Mouse (Mus musculus) myocyte (in vitro differentiated cells): ENCODE results near the gene Gnas. TPM values are rescaled to one million over a fixed set of nuclear protein-coding genes. Genes with fewer than 3 reads are reported as not detected.

Experiments
- H3K27me3 ChIP-seq: one replicate; pipeline ENCODE4 v1.6.1; 2011; ENCODE audit not compliant: control insufficient read depth, insufficient read depth, insufficient read length
- H3K36me3 ChIP-seq: one replicate; pipeline ENCODE4 v1.6.1; 2011; ENCODE audit not compliant: control insufficient read depth, insufficient read depth
- H3K4me2 ChIP-seq: one replicate; pipeline ENCODE4 v1.6.1; 2011; ENCODE audit warnings: low read depth, control low read depth
- H3K4me3 ChIP-seq: one replicate; pipeline ENCODE4 v1.5.1; 2011; ENCODE audit warnings: mild to moderate bottlenecking, control low read depth, moderate library complexity
- H3K79me2 ChIP-seq: one replicate; pipeline ENCODE4 v1.6.1; 2011; ENCODE audit not compliant: control insufficient read depth, insufficient read depth
- H3ac ChIP-seq: one replicate; pipeline ENCODE4 v1.6.1; 2011; ENCODE audit not compliant: control insufficient read depth, insufficient read length
- CEBPB ChIP-seq: IDR thresholded peaks from 2 replicates; pipeline ENCODE4 v1.6.1; 2011; ENCODE audit warnings: mild to moderate bottlenecking, moderate library complexity; ENCODE audit not compliant: poor library complexity, insufficient read depth, severe bottlenecking
- E2F4 ChIP-seq: IDR thresholded peaks from one replicate; pipeline ENCODE4 v1.6.1; 2011; ENCODE audit warnings: mild to moderate bottlenecking, control low read depth, moderate library complexity; ENCODE audit not compliant: insufficient read depth
- MAX ChIP-seq: IDR thresholded peaks from one replicate; pipeline ENCODE4 v1.6.1; 2011; ENCODE audit warnings: low read depth, mild to moderate bottlenecking, control low read depth
- MYOD1 ChIP-seq, 3 experiments: IDR thresholded peaks; one replicate each; pipeline ENCODE4 v1.6.1; 2011; ENCODE audit warnings: control low read depth in 2 of 3, low read depth in 2 of 3, mild to moderate bottlenecking in 2 of 3, moderate library complexity in 1 of 3; ENCODE audit not compliant: insufficient read length in 2 of 3, control insufficient read depth in 1 of 3
- MYOG ChIP-seq, 3 experiments: IDR thresholded peaks; one replicate each; pipeline ENCODE4 v1.6.1; 2011; ENCODE audit warnings: control low read depth in 2 of 3, low read depth in 2 of 3, mild to moderate bottlenecking in 2 of 3; ENCODE audit not compliant: insufficient read length in 2 of 3, control insufficient read depth in 1 of 3, insufficient read depth in 1 of 3
- POLR2A ChIP-seq: IDR thresholded peaks from one replicate; pipeline ENCODE4 v1.6.1; 2011; ENCODE audit warnings: low read depth, mild to moderate bottlenecking, control low read depth, moderate library complexity; ENCODE audit not compliant: insufficient read length
- POLR2AphosphoS2 ChIP-seq: IDR thresholded peaks from one replicate; pipeline ENCODE4 v1.6.1; 2011; ENCODE audit warnings: low read depth, control low read depth; ENCODE audit not compliant: insufficient read length
- REST ChIP-seq: IDR thresholded peaks from one replicate; pipeline ENCODE4 v1.6.1; 2011; ENCODE audit warnings: mild to moderate bottlenecking, control low read depth, moderate library complexity; ENCODE audit not compliant: insufficient read depth, insufficient read length
- SRF ChIP-seq: IDR thresholded peaks from one replicate; pipeline ENCODE4 v1.6.1; 2011; ENCODE audit warnings: low read depth; ENCODE audit not compliant: control insufficient read depth, insufficient read length
- TCF12 ChIP-seq: IDR thresholded peaks from one replicate; pipeline ENCODE4 v1.6.1; 2011; ENCODE audit warnings: mild to moderate bottlenecking, control low read depth; ENCODE audit not compliant: poor library complexity, insufficient read depth, severe bottlenecking
- TCF3 ChIP-seq: IDR thresholded peaks from one replicate; pipeline ENCODE4 v1.6.1; 2011; ENCODE audit warnings: low read depth, control low read depth; ENCODE audit not compliant: insufficient read length
- USF1 ChIP-seq: IDR thresholded peaks from one replicate; pipeline ENCODE4 v1.6.1; 2011; ENCODE audit warnings: low read depth, mild to moderate bottlenecking, control low read depth, moderate library complexity
- polyA plus RNA-seq: library from polyadenylated mRNA; unstranded; fragments of >200 nt; fragmentation: generic; extraction: Trizol; gene quantifications from one replicate; pipeline ENCODE4 v1.2.1, GENCODE M21; 2012; ENCODE audit warnings: missing spikeins

The Gnas gene
- polyA plus RNA-seq, 1 experiment: 1,706 TPM

GRCm38 (mm10) chr2:174316661-174317060 is 32.5 kb downstream of the Gnas start:
- Histone ChIP-seq H3K4me2 (no peak overlapping the region), H3ac (no peak overlapping the region), H3K4me3 (no peak overlapping the region), H3K27me3 (no peaks in the 10 kb centered on the region), H3K79me2 (no peaks in the 10 kb centered on the region), H3K36me3 (no peaks in the 10 kb centered on the region)
- TF ChIP-seq TCF12: no peak
- no peak for TF ChIP-seq SRF

GRCm38 (mm10) chr2:174325989-174326388 is 41.9 kb downstream of the Gnas start:
- H3ac ChIP-seq: no peak overlapping the region
- H3K4me2 ChIP-seq: peak overlapping the region; percentile 67
- no peaks in the 10 kb centered on the region for H3K27me3 ChIP-seq
- H3K4me3 ChIP-seq: peak overlapping the region; percentile 69
- peaks cover 9% of the 10 kb centered on the region for H3K79me2 ChIP-seq
- no peaks in the 10 kb centered on the region for H3K36me3 ChIP-seq
- TF ChIP-seq POLR2AphosphoS2 (no peak), MYOG (IDR thresholded peaks at IDR 0.05; ENCODE audit: control insufficient read depth in 1 of 3, insufficient read depth in 1 of 3, insufficient read length in 2 of 3, low read depth in 2 of 3) (no peak), USF1 (no peak), SRF (no peak), TCF3 (no peak), POLR2A (no peak), MYOD1 (IDR thresholded peaks at IDR 0.05; ENCODE audit: control insufficient read depth in 1 of 3, insufficient read length in 2 of 3, low read depth in 2 of 3) (no peak), REST (no peak), CEBPB (no peak), TCF12 (no peak), E2F4 (no peak), MAX (no peak)

GRCm38 (mm10) chr2:174326481-174326880 is 42.4 kb downstream of the Gnas start:
- H3K27me3 ChIP-seq: no peaks in the 10 kb centered on the region
- H3ac ChIP-seq: peak overlapping the region; percentile 99
- H3K36me3 ChIP-seq: no peaks in the 10 kb centered on the region
- TF ChIP-seq POLR2A: no peak
- TF ChIP-seq TCF12: no peak
- no peak for TF ChIP-seq POLR2AphosphoS2
- no peak for TF ChIP-seq TCF3
- TF ChIP-seq MYOD1 (IDR thresholded peaks at IDR 0.05; ENCODE audit: control insufficient read depth in 1 of 3, insufficient read length in 2 of 3, low read depth in 2 of 3): no peak
- no peak for TF ChIP-seq REST
- no peak for TF ChIP-seq USF1
- TF ChIP-seq CEBPB: no peak
- TF ChIP-seq MAX: no peak
- TF ChIP-seq E2F4: no peak
- TF ChIP-seq SRF: no peak
- no peak for TF ChIP-seq MYOG (IDR thresholded peaks at IDR 0.05; ENCODE audit: control insufficient read depth in 1 of 3, insufficient read depth in 1 of 3, insufficient read length in 2 of 3, low read depth in 2 of 3)
- peak overlapping the region; percentile 67 for H3K4me2 ChIP-seq
- H3K4me3 ChIP-seq: peak overlapping the region; percentile 69
- peaks cover 14% of the 10 kb centered on the region for H3K79me2 ChIP-seq

- Histone ChIP-seq H3K4me3 (peak overlapping the region; percentile 69), H3K79me2 (peaks cover 23% of the 10 kb centered on the region), H3K36me3 (no peaks in the 10 kb centered on the region), H3ac (peak overlapping the region; percentile 99), H3K4me2 (peak overlapping the region; percentile 81), H3K27me3 (no peaks in the 10 kb centered on the region)
- TF ChIP-seq USF1: no peak
- peak; percentile 80 for TF ChIP-seq SRF
- TF ChIP-seq MYOG (IDR thresholded peaks at IDR 0.05; ENCODE audit: control insufficient read depth in 1 of 3, insufficient read depth in 1 of 3, insufficient read length in 2 of 3, low read depth in 2 of 3): peak in 1 of 3 experiments; percentile 16
- peak; percentile 99 for TF ChIP-seq POLR2A
- TF ChIP-seq REST: no peak
- TF ChIP-seq MYOD1 (IDR thresholded peaks at IDR 0.05; ENCODE audit: control insufficient read depth in 1 of 3, insufficient read length in 2 of 3, low read depth in 2 of 3): peak in 1 of 3 experiments; percentile 3
- TF ChIP-seq MAX: peak; percentile 84
- TF ChIP-seq POLR2AphosphoS2: peak; percentile 97
- TF ChIP-seq TCF12: no peak
- TF ChIP-seq CEBPB: no peak
Measured at GRCm38 (mm10) chr2:174327295-174327981, 43.3 kb downstream of the Gnas start.

GRCm38 (mm10) chr2:174328358-174328905 is 44.3 kb downstream of the Gnas start:
- peaks cover 33% of the 10 kb centered on the region for H3K79me2 ChIP-seq
- H3K27me3 ChIP-seq: no peaks in the 10 kb centered on the region
- peak overlapping the region; percentile 69 for H3K4me3 ChIP-seq
- no peak for TF ChIP-seq MAX
- TF ChIP-seq TCF12: no peak
- TF ChIP-seq SRF: no peak
- TF ChIP-seq USF1: no peak
- TF ChIP-seq POLR2AphosphoS2: no peak
- TF ChIP-seq CEBPB: no peak
- H3K36me3 ChIP-seq: no peaks in the 10 kb centered on the region
- peak overlapping the region; percentile 81 for H3K4me2 ChIP-seq
- H3ac ChIP-seq: peak overlapping the region; percentile 99
